Mouse (Mus musculus): ENCODE measurements around the gene Ccdc8. TPM values are rescaled to one million over a fixed set of nuclear protein-coding genes. Genes with fewer than 3 reads are reported as not detected.

Ccdc8 gene
- total and polyA plus RNA-seq, 2 experiments from 2014 or later: 2.0 to 5.2 TPM

DNA sequence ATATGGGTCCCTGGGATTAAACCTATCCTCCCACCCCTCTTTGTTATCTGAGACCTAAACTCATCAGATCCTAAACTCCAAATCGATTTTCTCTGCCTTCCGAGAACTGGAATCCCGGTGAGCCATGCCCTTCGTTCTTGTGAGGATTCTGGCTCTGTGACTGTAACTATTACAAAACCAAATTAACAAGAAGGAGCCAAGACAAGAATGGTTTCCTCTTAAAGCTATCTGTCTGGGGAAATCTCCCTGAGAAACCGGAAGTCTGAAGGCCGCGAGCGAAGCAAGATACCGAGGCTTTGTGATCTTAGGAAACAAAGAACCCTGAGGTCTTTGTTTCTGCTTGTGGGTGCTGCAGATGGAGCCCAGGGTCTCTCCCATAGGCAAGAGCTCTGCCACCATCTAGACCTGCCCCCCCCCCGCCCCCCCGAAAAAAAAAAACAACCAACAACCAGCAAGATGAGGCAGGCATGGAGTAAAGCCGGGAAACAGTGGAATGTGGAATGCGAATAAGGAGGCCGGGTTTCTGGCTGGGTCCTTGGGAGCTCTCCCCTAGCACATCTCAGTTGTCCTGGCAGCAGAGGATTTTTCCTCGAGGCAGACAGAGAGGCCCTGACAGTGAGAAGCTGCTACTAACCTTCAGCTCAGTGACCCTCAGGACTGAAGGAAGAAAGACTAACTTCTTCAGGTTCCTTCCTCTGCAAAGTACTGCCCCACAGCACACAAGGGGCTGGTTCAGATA lies 2.3 kb upstream of the Ccdc8 start:
- no peak for TF ChIP-seq CTCF (IDR thresholded peaks at IDR 0.05; ENCODE audit: low read depth)
- H3K9ac ChIP-seq: no peak overlapping the region
- no peak overlapping the region for H3K4me2 ChIP-seq (ENCODE audit: low read depth)

DNA sequence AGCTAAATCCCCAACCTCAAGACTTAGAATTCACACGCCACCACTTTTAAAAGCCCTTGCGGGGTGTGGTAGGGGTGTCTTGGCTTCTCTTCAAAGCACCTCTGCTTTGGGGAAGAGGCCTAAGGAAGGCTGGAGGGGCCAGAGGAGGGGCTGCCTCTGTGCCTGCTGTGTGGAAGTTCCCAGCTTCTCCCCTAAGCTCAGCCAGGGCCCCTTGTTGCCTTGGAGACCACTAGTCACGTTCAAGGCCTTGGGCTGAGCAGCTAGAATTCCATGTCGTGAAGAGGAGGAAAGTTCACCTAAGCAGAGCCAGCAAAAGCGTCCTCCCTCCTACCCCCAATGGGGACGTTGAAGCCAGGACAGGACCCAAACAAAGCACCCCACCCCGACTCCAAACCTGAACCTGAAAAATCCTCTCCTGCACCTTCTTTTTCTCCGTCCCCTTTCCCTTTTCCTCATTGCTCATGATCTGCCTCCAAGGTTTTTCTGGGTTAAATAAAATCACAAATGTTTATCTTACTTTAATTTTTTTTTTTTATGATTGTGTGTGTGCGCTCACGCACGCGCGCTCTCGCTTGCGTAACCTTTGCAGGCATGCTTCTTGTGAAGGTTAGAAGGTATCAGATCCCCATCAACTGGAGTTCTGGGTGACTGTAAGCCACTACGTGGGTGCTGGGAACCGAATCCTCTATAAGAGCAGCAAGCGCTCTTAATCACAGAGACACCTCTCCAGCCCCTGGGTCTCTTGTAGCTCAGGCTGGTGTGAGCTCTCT lies 642 bp upstream of the Ccdc8 start:
- DNase-seq: peak; percentile 63
- Histone ChIP-seq H3K4me2 (ENCODE audit: low read depth) (no peak overlapping the region), H3K9me3 (ENCODE audit: low read length) (no peaks in the 10 kb centered on the region), H3K4me1 (ENCODE audit: insufficient read depth) (peaks cover 16% of the 10 kb centered on the region), H3K27me3 (ENCODE audit: insufficient read depth, low read length) (no peaks in the 10 kb centered on the region), H3K4me3 (ENCODE audit: low read depth, low read length) (no peak overlapping the region), H3K27ac (ENCODE audit: low read depth, low read length) (peak overlapping the region; percentile 31), H3K36me3 (ENCODE audit: insufficient read depth) (no peaks in the 10 kb centered on the region), H3K9ac (no peak overlapping the region)
- WGBS: 52% methylated on average over 18 of the region's 18 CpGs
- TF ChIP-seq CTCF (IDR thresholded peaks at IDR 0.05; ENCODE audit: low read depth): no peak
- ATAC-seq: peak; percentile 58

More for the DNA sequence above, 2.3 kb upstream of the Ccdc8 start:
- H3K36me3 ChIP-seq (ENCODE audit: insufficient read depth): no peaks in the 10 kb centered on the region
- DNase-seq: no peak
- H3K4me3 ChIP-seq (ENCODE audit: low read depth, low read length): no peak overlapping the region
- H3K4me1 ChIP-seq (ENCODE audit: insufficient read depth): peaks cover 16% of the 10 kb centered on the region
- peak overlapping the region; percentile 64 for H3K27ac ChIP-seq (ENCODE audit: low read depth, low read length)
- no peaks in the 10 kb centered on the region for H3K9me3 ChIP-seq (ENCODE audit: low read length)
- H3K27me3 ChIP-seq (ENCODE audit: insufficient read depth, low read length): no peaks in the 10 kb centered on the region
- ATAC-seq: no peak
- 31% methylated on average over 15 of the region's 15 CpGs for WGBS

DNA sequence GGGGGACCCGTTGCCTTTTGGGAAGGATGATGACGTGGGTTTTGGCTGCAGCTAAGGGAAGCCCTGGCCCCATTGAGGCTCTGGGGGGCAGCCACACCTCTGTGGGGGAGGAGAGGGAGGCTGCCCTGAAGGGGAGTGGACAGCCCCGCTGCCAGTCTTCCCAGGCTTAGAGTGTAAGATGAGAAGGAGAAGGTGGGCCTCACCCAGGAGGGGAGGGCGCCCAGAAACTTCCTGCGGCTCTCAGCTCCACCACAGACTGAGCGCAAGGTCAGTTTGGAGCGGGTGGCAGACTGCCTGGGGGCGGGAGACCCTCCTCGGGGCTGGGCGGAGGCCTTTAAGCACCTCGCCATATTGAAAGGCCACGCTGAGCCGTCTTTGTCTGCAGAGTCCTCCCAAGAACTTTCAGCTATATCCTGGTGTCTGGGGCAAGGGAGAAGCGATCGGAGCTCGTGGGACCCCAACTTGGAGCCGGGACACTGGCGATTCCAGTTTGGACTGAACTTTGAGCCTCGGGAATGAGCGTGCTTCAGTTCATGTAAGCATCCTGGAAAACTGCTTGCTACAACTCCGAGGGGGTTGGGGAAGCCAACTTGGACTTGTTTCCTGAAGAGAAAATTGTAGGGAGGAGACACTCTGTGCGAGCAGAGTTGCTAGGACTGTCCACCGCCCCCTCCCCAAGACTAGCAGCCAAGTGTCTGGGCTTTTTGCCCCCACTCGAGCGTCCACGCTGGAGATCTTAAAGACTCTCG lies 1.3 kb downstream of the Ccdc8 start:
- DNase-seq: no peak
- H3K27me3 ChIP-seq (ENCODE audit: insufficient read depth, low read length): no peaks in the 10 kb centered on the region
- peak overlapping the region; percentile 39; the same call in 1 of the 2 replicates for H3K9ac ChIP-seq
- H3K36me3 ChIP-seq (ENCODE audit: insufficient read depth): no peaks in the 10 kb centered on the region
- H3K9me3 ChIP-seq (ENCODE audit: low read length): no peaks in the 10 kb centered on the region
- H3K4me2 ChIP-seq (ENCODE audit: low read depth): peak overlapping the region; percentile 44
- 9% methylated on average over 27 of the region's 27 CpGs for WGBS
- no peak for TF ChIP-seq CTCF (IDR thresholded peaks at IDR 0.05; ENCODE audit: low read depth)
- H3K27ac ChIP-seq (ENCODE audit: low read depth, low read length): peak overlapping the region; percentile 35; the same call in 1 of the 2 replicates
- H3K4me3 ChIP-seq (ENCODE audit: low read depth, low read length): peak overlapping the region; percentile 27
- peak; percentile 77 for ATAC-seq
- H3K4me1 ChIP-seq (ENCODE audit: insufficient read depth): peaks cover 9% of the 10 kb centered on the region; the same call in 1 of the 2 replicates

DNA sequence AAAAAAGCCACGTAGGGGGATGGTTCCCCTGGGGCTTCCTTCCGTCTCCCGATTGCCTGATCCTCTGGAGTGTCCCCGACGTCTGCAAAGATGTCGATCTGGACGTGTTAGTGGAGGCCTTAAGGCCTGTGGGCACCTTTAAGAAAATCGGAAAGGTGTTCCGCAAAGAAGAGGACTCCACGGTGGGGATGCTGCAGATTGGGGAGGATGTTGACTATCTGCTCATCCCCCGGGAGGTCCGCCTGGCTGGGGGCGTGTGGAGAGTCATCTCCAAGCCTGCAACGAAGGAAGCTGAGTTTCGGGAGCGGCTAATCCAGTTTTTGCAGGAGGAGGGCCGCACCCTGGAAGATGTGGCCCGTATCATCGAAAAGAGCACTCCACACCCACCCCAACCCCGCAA lies 1.9 kb downstream of the Ccdc8 start:
- Histone ChIP-seq H3K4me3 (ENCODE audit: low read depth, low read length) (peak overlapping the region; percentile 27), H3K36me3 (ENCODE audit: insufficient read depth) (no peaks in the 10 kb centered on the region), H3K4me2 (ENCODE audit: low read depth) (peak overlapping the region; percentile 44), H3K27ac (ENCODE audit: low read depth, low read length) (no peak overlapping the region), H3K27me3 (ENCODE audit: insufficient read depth, low read length) (no peaks in the 10 kb centered on the region), H3K9ac (peak overlapping the region; percentile 39; the same call in 1 of the 2 replicates), H3K4me1 (ENCODE audit: insufficient read depth) (peaks cover 9% of the 10 kb centered on the region; the same call in 1 of the 2 replicates), H3K9me3 (ENCODE audit: low read length) (no peaks in the 10 kb centered on the region)
- no peak for DNase-seq
- ATAC-seq: no peak
- WGBS: 11% methylated on average over 20 of the region's 20 CpGs
- no peak for TF ChIP-seq CTCF (IDR thresholded peaks at IDR 0.05; ENCODE audit: low read depth)

DNA sequence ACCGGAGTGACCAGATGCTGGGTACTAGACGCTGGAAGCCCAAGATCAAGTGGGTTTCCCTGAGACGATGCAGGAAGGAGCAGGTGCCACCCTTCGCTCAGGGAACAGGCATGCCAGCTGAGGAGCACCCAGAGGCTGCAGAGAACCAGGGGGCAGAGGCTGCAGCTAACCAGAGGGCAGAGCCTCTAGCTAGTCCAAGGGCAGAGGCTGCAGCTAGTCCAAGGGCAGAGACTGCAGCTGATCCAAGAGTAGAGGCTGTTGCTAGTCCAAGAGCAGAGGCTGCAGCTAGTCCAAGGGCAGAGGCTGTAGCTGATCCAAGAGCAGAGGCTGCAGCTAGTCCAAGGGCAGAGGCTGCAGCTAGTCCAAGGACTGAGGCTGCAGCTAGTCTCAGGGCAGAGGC lies 2.8 kb downstream of the Ccdc8 start:
- TF ChIP-seq CTCF (IDR thresholded peaks at IDR 0.05; ENCODE audit: low read depth): no peak
- Histone ChIP-seq H3K9me3 (ENCODE audit: low read length) (no peaks in the 10 kb centered on the region), H3K4me1 (ENCODE audit: insufficient read depth) (peaks cover 9% of the 10 kb centered on the region; the same call in 1 of the 2 replicates), H3K4me2 (ENCODE audit: low read depth) (peak overlapping the region; percentile 44; the same call in 1 of the 2 replicates), H3K27ac (ENCODE audit: low read depth, low read length) (no peak overlapping the region), H3K9ac (no peak overlapping the region), H3K27me3 (ENCODE audit: insufficient read depth, low read length) (no peaks in the 10 kb centered on the region), H3K4me3 (ENCODE audit: low read depth, low read length) (no peak overlapping the region), H3K36me3 (ENCODE audit: insufficient read depth) (no peaks in the 10 kb centered on the region)
- WGBS: 76% methylated on average over 4 of the region's 4 CpGs
- ATAC-seq (no peak), DNase-seq (no peak)

DNA sequence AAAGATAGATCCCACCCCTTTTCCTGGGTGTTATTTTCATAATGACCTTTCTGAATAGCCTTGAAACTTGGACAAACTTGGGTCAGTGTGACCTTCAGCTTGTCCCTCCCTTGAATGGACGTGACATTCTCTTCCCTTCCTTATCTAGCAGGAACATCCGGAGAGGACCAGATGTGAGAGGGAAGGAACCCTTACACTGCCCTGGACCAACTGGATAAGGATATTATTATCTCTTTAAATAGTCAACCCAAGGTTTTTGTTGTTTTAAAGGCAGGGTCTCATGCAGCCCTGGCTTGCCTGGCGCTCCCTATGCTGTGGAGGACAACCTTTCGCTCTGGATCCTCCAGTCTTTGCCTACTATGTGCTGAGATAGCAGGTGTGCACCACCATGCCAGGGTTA lies 6.7 kb downstream of the Ccdc8 start:
- Histone ChIP-seq H3K27ac (ENCODE audit: low read depth, low read length) (no peak overlapping the region), H3K9ac (no peak overlapping the region), H3K4me3 (ENCODE audit: low read depth, low read length) (no peak overlapping the region), H3K9me3 (ENCODE audit: low read length) (no peaks in the 10 kb centered on the region), H3K36me3 (ENCODE audit: insufficient read depth) (peaks cover 8% of the 10 kb centered on the region), H3K4me1 (ENCODE audit: insufficient read depth) (no peaks in the 10 kb centered on the region), H3K27me3 (ENCODE audit: insufficient read depth, low read length) (no peaks in the 10 kb centered on the region), H3K4me2 (ENCODE audit: low read depth) (no peak overlapping the region)
- no peak for ATAC-seq
- 75% methylated on average over 4 of the region's 4 CpGs for WGBS
- no peak for DNase-seq
- TF ChIP-seq CTCF (IDR thresholded peaks at IDR 0.05; ENCODE audit: low read depth): no peak
